Mouse (Mus musculus): Measurements from ENCODE around the gene Akr1b8.

DNA sequence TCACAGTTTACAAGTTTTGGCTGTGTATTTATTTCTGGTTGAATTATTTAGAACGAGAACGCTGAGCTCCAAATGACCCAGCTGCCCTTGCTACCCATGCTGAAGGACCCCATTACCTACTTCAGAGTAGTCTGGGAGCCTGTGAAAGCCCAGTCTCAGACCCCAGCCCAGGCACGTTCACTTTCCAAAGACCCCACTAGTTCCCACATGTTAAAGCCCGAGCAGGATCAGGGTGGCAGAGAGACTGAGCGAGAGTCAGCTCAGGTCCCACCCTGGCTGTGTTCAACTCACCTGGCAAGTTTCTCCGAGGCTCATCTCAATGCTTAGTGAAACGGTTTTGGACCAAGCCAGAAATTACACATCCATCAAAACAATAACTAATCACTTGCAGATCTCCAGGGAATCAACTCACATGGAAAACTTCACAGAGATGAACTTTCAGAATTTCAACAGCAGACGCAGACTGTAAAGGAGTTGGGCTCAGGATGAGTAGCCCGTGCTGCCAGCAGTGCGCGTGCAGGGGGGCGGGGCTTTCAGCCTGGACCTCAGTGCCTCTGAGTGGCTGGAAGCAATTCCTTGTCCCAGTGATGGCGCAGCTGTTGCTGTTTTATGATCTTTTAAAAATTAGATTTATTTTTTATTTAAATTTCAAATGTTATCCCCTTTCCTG lies 30.9 kb downstream of the Akr1b8 start:
- TF ChIP-seq CTCF (IDR thresholded peaks at IDR 0.05) (no peak), EP300 (IDR thresholded peaks at IDR 0.05; ENCODE audit: insufficient read depth, low read depth, low read length) (no peak)

Data from heart, adult 2 months (tissue).